Mouse (Mus musculus): ENCODE data around the gene Jak1. TPM values are rescaled to one million over a fixed set of nuclear protein-coding genes. Genes with fewer than 3 reads are reported as not detected.
A peak's percentile ranks its signal among the peaks of the same experiment; 100 is the strongest.

Gene Jak1
- polyA plus RNA-seq (2015; fragmentation: Nextera tagmentation; extraction: Ambion mirVana), result 41.0 and 52.5 TPM in 2 replicates

- Histone ChIP-seq H3K27me3 (no peaks in the 10 kb centered on the region), H3K27ac (peak within 1 kb of the TSS; percentile 88), H3K4me3 (replicated peaks) (peak within 1 kb of the TSS; percentile 97), H3K4me1 (replicated peaks) (peaks cover 49% of the 10 kb centered on the region), H3K9ac (peak within 1 kb of the TSS; percentile 98), H3K9me3 (replicated peaks) (no peaks in the 10 kb centered on the region), H3K36me3 (no peaks in the 10 kb centered on the region), H3K4me2 (peak within 1 kb of the TSS; percentile 87)
- peak; percentile 97 for DNase-seq
- peak; percentile 99 for ATAC-seq (ENCODE audit: low read depth)
- WGBS (ENCODE audit: insufficient replicate concordance), result under 1% methylated on average over 84 of the region's 84 CpGs
Observed at GRCm38 (mm10) chr4:101264741-101265513, at the start of gene Jak1. TSS of gene Jak1 (minus strand) at chr4:101265282.

- WGBS (ENCODE audit: insufficient replicate concordance), result 62% methylated on average over 6 of the region's 6 CpGs
Observed at GRCm38 (mm10) chr4:101312055-101312454, 47.0 kb upstream of the Jak1 start.

GRCm38 (mm10) chr4:101308166-101308565 is 43.1 kb upstream of the Jak1 start:
- peaks cover 6% of the 10 kb centered on the region for H3K4me1 ChIP-seq (replicated peaks)
- DNase-seq (no peak), ATAC-seq (ENCODE audit: low read depth) (no peak)
- H3K4me3 ChIP-seq (replicated peaks), result no peak overlapping the region
- H3K27me3 ChIP-seq, result peaks cover 11% of the 10 kb centered on the region
- H3K9me3 ChIP-seq (replicated peaks), result no peaks in the 10 kb centered on the region
- whole genome bisulfite sequencing (ENCODE audit: insufficient replicate concordance), result 73% methylated on average over 4 of the region's 4 CpGs
- no peak overlapping the region for H3K9ac ChIP-seq
- H3K36me3 ChIP-seq, result no peaks in the 10 kb centered on the region
- H3K4me2 ChIP-seq, result no peak overlapping the region
- no peak overlapping the region for H3K27ac ChIP-seq

More at GRCm38 (mm10) chr4:101312055-101312454, 47.0 kb upstream of the Jak1 start:
- Histone ChIP-seq H3K9ac (no peak overlapping the region), H3K4me3 (replicated peaks) (no peak overlapping the region), H3K36me3 (no peaks in the 10 kb centered on the region), H3K4me1 (replicated peaks) (no peaks in the 10 kb centered on the region), H3K9me3 (replicated peaks) (no peaks in the 10 kb centered on the region), H3K4me2 (no peak overlapping the region), H3K27ac (no peak overlapping the region), H3K27me3 (peaks cover 16% of the 10 kb centered on the region)
- DNase-seq, result no peak
- no peak for ATAC-seq (ENCODE audit: low read depth)

GRCm38 (mm10) chr4:101307286-101307685 is 42.2 kb upstream of the Jak1 start:
- H3K4me3 ChIP-seq (replicated peaks), result no peak overlapping the region
- no peak overlapping the region for H3K4me2 ChIP-seq
- ATAC-seq (ENCODE audit: low read depth), result no peak
- WGBS (ENCODE audit: insufficient replicate concordance), result 47% methylated on average over 4 of the region's 4 CpGs
- H3K9ac ChIP-seq, result no peak overlapping the region
- no peaks in the 10 kb centered on the region for H3K36me3 ChIP-seq
- no peak for DNase-seq
- H3K9me3 ChIP-seq (replicated peaks), result no peaks in the 10 kb centered on the region
- peaks cover 6% of the 10 kb centered on the region for H3K4me1 ChIP-seq (replicated peaks)
- H3K27me3 ChIP-seq, result peaks cover 8% of the 10 kb centered on the region
- no peak overlapping the region for H3K27ac ChIP-seq

- DNase-seq (no peak), ATAC-seq (ENCODE audit: low read depth) (no peak)
- H3K9ac ChIP-seq, result no peak overlapping the region
- H3K4me3 ChIP-seq (replicated peaks), result no peak overlapping the region
- no peaks in the 10 kb centered on the region for H3K27me3 ChIP-seq
- H3K27ac ChIP-seq, result no peak overlapping the region
- no peak overlapping the region for H3K4me2 ChIP-seq
- H3K4me1 ChIP-seq (replicated peaks), result peaks cover 6% of the 10 kb centered on the region
- no peaks in the 10 kb centered on the region for H3K36me3 ChIP-seq
- WGBS (ENCODE audit: insufficient replicate concordance), result 30% methylated on average over 8 of the region's 8 CpGs
- no peaks in the 10 kb centered on the region for H3K9me3 ChIP-seq (replicated peaks)
Observed at GRCm38 (mm10) chr4:101306132-101306915, 41.2 kb upstream of the Jak1 start.

GRCm38 (mm10) chr4:101305126-101305525 is 40.0 kb upstream of the Jak1 start:
- H3K9ac ChIP-seq, result no peak overlapping the region
- WGBS (ENCODE audit: insufficient replicate concordance), result 54% methylated on average over 9 of the region's 9 CpGs
- DNase-seq, result no peak
- H3K36me3 ChIP-seq, result no peaks in the 10 kb centered on the region
- H3K27ac ChIP-seq, result no peak overlapping the region
- ATAC-seq (ENCODE audit: low read depth), result no peak
- H3K9me3 ChIP-seq (replicated peaks), result no peaks in the 10 kb centered on the region
- no peaks in the 10 kb centered on the region for H3K27me3 ChIP-seq
- H3K4me3 ChIP-seq (replicated peaks), result no peak overlapping the region
- no peak overlapping the region for H3K4me2 ChIP-seq
- peaks cover 6% of the 10 kb centered on the region for H3K4me1 ChIP-seq (replicated peaks)

GRCm38 (mm10) chr4:101304114-101304513 is 39.0 kb upstream of the Jak1 start:
- Histone ChIP-seq H3K9me3 (replicated peaks) (no peaks in the 10 kb centered on the region), H3K36me3 (no peaks in the 10 kb centered on the region), H3K27me3 (no peaks in the 10 kb centered on the region), H3K4me3 (replicated peaks) (no peak overlapping the region), H3K4me1 (replicated peaks) (peaks cover 6% of the 10 kb centered on the region), H3K27ac (no peak overlapping the region), H3K4me2 (no peak overlapping the region), H3K9ac (no peak overlapping the region)
- ATAC-seq (ENCODE audit: low read depth) (no peak), DNase-seq (no peak)
- WGBS (ENCODE audit: insufficient replicate concordance), result 62% methylated on average over 4 of the region's 4 CpGs

- WGBS (ENCODE audit: insufficient replicate concordance), result 56% methylated on average over 4 of the region's 4 CpGs
- no peaks in the 10 kb centered on the region for H3K36me3 ChIP-seq
- no peak for DNase-seq
Observed at GRCm38 (mm10) chr4:101300392-101300910, 35.4 kb upstream of the Jak1 start.

GRCm38 (mm10) chr4:101298311-101298990 is 33.4 kb upstream of the Jak1 start:
- H3K4me3 ChIP-seq (replicated peaks), result no peak overlapping the region
- no peak overlapping the region for H3K4me2 ChIP-seq
- H3K9ac ChIP-seq, result no peak overlapping the region
- peaks cover 2% of the 10 kb centered on the region; the same call in 1 of the 2 replicates for H3K4me1 ChIP-seq (replicated peaks)
- no peak overlapping the region for H3K27ac ChIP-seq
- no peaks in the 10 kb centered on the region for H3K9me3 ChIP-seq (replicated peaks)
- peaks cover 22% of the 10 kb centered on the region for H3K27me3 ChIP-seq
- 29% methylated on average over 12 of the region's 12 CpGs for WGBS (ENCODE audit: insufficient replicate concordance)
- DNase-seq (no peak), ATAC-seq (ENCODE audit: low read depth) (no peak)
- no peaks in the 10 kb centered on the region for H3K36me3 ChIP-seq

More at GRCm38 (mm10) chr4:101300392-101300910, 35.4 kb upstream of the Jak1 start:
- H3K27ac ChIP-seq, result no peak overlapping the region
- no peaks in the 10 kb centered on the region for H3K9me3 ChIP-seq (replicated peaks)
- H3K4me1 ChIP-seq (replicated peaks), result no peaks in the 10 kb centered on the region; the same call in 1 of the 2 replicates
- no peak overlapping the region for H3K4me3 ChIP-seq (replicated peaks)
- H3K9ac ChIP-seq, result no peak overlapping the region
- ATAC-seq (ENCODE audit: low read depth), result no peak
- H3K27me3 ChIP-seq, result peaks cover 8% of the 10 kb centered on the region; the same call in 1 of the 2 replicates
- H3K4me2 ChIP-seq, result no peak overlapping the region

GRCm38 (mm10) chr4:101296836-101297235 is 31.8 kb upstream of the Jak1 start:
- Histone ChIP-seq H3K9me3 (replicated peaks) (no peaks in the 10 kb centered on the region), H3K27ac (no peak overlapping the region), H3K27me3 (peaks cover 38% of the 10 kb centered on the region), H3K9ac (no peak overlapping the region), H3K4me3 (replicated peaks) (no peak overlapping the region), H3K4me2 (no peak overlapping the region), H3K36me3 (no peaks in the 10 kb centered on the region), H3K4me1 (replicated peaks) (peaks cover 18% of the 10 kb centered on the region)
- no peak for DNase-seq
- WGBS (ENCODE audit: insufficient replicate concordance), result 40% methylated on average over 7 of the region's 7 CpGs
- no peak for ATAC-seq (ENCODE audit: low read depth)

GRCm38 (mm10) chr4:101295788-101296187 is 30.7 kb upstream of the Jak1 start:
- ATAC-seq (ENCODE audit: low read depth), result no peak
- Histone ChIP-seq H3K4me3 (replicated peaks) (no peak overlapping the region), H3K9ac (no peak overlapping the region), H3K27ac (no peak overlapping the region), H3K4me1 (replicated peaks) (peaks cover 25% of the 10 kb centered on the region), H3K27me3 (peaks cover 38% of the 10 kb centered on the region), H3K9me3 (replicated peaks) (no peaks in the 10 kb centered on the region), H3K4me2 (no peak overlapping the region), H3K36me3 (no peaks in the 10 kb centered on the region)
- 73% methylated on average over 3 of the region's 3 CpGs for WGBS (ENCODE audit: insufficient replicate concordance)
- no peak for DNase-seq

All from liver, embryonic 13.5 days (tissue).